Mouse (Mus musculus) embryo, embryonic 9.5 days (tissue): ENCODE data around the gene Irx3.

ENCODE experiments used
- DNase-seq: peaks from one replicate; pipeline ENCODE4 v3.0.0-alpha.2; 2017; ENCODE audit errors: extremely low spot score

The Irx3 gene

GRCm38 (mm10) chr8:91801839-91802238 lies at the start of gene Irx3:
Irx3 (minus strand) TSS chr8:91802067.
- peak; percentile 91 for DNase-seq

GRCm38 (mm10) chr8:91851359-91851758 lies 49.5 kb upstream of the Irx3 start:
- no peak for DNase-seq

DNA sequence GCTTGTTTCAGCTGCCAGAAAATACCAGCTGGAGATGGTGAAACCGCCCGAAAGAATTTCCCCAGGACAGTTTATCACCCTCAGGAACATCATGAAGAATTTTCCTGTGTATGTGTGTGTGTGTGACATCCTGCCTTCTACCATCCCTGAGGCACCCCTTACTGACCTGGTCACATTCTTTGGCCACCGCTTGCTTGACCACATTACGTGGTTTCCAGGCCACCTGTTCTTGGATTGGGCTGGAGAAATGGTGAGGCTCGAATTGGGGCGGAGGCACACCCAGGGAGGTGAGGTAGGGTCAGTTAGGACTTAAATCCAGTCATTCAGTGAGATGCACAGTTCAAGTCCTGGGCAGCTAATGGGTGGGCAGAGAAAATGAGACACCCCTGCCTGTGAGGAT lies 48.1 kb upstream of the Irx3 start:
- no peak for DNase-seq

GRCm38 (mm10) chr8:91849529-91849928 lies 47.7 kb upstream of the Irx3 start:
- DNase-seq, result no peak

GRCm38 (mm10) chr8:91845641-91846040 lies 43.8 kb upstream of the Irx3 start:
- no peak for DNase-seq

DNA sequence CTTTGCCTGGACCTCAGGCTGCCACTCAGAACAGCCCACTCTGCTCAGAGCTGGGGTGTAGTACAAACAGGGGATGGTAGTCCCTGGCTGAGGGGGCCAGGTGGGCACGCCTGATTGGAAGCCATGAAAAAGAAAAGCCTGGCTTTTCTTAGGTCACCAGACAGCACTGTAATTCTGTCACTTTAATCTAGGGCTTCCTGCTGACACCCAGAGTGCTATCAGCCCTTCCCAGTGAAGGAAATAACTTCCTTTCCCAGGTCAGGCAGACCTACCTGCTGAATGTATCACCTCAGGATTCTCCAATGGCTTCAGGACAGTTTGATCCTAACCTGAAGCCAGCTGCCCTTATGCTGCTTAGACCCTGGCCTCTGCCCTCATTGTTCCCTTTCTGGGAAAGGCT lies 35.3 kb upstream of the Irx3 start:
- no peak for DNase-seq

- DNase-seq, result no peak
These were observed 34.8 kb upstream of the Irx3 start for GRCm38 (mm10) chr8:91836685-91837084.

DNA sequence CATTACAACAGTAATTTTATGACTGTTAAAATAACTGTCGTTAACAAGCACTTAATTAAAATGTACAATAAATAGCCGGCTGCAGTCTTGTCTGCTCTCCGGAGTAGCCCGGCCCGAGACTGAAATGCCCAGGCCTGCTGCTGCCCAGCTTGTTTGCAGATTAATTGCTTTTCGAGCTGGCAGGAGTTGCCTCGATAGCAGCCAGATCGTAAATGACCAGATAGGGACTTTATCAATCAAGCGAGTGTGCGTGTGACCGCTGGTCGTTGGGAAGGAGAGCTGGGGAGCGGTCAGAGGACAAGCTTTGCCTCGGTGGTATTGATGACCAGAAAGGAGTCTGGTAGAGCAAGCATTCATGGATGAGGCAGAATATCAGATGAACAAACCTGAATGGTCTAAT lies 25.8 kb upstream of the Irx3 start:
- DNase-seq, result no peak

GRCm38 (mm10) chr8:91827192-91827591 lies 25.3 kb upstream of the Irx3 start:
- no peak for DNase-seq

- DNase-seq, result no peak
These were observed 21.5 kb upstream of the Irx3 start for GRCm38 (mm10) chr8:91823357-91823756.

DNA sequence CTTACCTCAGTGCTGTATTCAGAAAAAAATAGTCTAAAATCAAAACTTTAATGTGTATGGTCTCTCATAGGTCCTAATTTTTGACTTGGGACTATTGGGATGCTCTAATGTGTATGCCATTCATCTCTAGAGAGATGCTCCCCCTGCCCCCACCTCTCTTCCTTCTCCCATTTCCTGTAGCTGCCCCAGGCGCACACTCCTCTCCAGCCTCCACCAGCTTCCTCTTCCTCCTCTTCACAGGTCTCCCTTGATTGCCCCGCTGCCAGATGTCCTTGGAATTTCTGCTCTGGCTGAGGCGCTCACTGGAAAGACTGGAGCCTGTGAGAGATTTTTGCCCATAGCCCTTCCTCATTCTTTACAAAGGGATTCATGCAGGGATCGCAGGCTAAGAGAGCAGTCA lies 20.9 kb upstream of the Irx3 start:
- DNase-seq, result no peak

GRCm38 (mm10) chr8:91821976-91822375 lies 20.1 kb upstream of the Irx3 start:
- DNase-seq, result peak; percentile 33

- no peak for DNase-seq
These were observed 17.9 kb upstream of the Irx3 start for GRCm38 (mm10) chr8:91819778-91820177.

GRCm38 (mm10) chr8:91818784-91819183 lies 16.9 kb upstream of the Irx3 start:
- DNase-seq, result peak; percentile 80

DNA sequence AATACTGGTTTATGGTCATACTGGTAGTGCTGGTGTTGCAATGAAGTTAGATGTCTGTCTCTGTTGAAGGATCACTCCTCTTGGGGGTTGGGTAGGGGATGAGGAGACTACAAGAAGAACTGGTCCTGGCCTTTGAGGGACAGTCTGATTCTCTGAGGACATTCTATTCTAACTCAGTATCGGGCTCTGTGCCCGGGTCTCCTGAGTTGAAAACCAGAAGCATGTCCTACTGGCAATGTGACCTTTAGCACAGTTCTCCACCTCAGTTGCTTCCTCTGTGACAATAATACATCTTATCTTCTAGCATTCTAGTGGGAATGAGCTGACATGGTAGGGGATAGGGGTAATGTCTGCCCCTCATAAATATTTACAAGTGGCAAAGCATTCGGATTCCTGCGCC lies 12.2 kb upstream of the Irx3 start:
- DNase-seq, result no peak

DNA sequence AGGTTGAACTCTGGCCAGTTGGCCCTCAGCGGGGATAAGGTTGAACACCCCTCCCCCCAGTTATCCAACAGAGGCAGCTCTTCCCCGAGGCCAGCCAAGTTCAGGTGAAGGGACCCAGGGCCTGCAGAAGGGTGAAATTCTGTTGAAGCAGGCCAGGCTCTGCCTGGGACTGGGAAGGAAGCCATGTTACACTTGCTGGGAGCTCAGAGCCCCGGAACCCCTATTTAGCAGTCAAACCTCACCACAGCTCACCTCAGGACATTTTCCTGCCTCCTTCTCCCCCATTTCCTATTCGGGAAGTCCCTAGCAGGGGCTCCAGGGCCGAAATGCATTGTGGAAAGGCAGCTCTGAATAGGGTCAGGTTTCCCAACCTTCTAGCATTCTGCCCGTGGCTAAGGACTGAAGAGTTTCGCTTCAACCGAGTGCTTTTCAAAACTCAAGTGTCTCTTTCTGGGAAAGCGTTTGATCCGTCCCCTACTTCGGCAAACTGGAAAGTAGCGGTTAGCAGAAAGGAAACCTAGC lies 4.9 kb upstream of the Irx3 start:
- DNase-seq, result peak; percentile 56

- DNase-seq, result peak; percentile 59
These were observed 4.3 kb upstream of the Irx3 start for GRCm38 (mm10) chr8:91806084-91806719.

- peak; percentile 79 for DNase-seq
These were observed 3.4 kb upstream of the Irx3 start for GRCm38 (mm10) chr8:91805254-91805671.

DNA sequence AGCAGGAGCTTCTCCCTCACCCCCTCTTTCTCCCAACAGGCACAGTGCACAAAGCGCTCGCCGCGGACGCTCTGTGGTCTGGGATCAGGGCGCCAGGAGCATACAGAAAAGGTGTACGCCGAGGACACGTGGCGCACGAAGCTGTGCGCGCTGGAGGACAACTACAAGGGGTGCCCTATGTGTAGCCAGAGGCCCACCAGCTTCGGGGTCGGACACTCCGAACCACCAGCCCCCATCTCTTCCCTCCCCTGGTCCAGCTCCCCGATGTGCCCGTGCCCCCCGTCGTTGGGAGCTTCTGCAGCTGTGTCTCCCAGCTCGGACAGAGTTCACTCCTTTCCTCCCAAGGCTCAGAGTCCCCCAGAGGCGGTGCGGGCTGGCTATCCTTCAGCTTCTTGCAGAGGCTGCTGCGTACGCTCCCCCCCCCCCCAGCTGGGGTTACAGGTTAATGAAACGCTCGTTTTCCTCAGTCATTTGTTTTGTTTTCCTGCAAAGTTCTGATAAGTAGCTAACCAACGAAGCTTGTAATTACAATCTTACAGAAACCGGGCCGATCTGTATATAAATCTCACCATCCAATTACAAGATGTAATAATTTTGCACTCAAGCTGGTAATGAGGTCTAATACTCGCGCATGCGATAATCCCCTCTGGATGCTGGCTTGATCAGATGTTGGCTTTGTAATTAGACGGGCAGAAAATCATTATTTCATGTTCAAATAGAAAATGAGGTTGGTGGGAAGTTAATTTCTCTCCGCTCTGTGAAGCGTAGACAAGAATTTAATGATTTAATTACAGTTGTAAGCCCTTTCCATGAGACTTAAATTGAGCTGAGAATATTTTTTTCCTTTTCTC lies 2.8 kb upstream of the Irx3 start:
- peak; percentile 74 for DNase-seq

DNA sequence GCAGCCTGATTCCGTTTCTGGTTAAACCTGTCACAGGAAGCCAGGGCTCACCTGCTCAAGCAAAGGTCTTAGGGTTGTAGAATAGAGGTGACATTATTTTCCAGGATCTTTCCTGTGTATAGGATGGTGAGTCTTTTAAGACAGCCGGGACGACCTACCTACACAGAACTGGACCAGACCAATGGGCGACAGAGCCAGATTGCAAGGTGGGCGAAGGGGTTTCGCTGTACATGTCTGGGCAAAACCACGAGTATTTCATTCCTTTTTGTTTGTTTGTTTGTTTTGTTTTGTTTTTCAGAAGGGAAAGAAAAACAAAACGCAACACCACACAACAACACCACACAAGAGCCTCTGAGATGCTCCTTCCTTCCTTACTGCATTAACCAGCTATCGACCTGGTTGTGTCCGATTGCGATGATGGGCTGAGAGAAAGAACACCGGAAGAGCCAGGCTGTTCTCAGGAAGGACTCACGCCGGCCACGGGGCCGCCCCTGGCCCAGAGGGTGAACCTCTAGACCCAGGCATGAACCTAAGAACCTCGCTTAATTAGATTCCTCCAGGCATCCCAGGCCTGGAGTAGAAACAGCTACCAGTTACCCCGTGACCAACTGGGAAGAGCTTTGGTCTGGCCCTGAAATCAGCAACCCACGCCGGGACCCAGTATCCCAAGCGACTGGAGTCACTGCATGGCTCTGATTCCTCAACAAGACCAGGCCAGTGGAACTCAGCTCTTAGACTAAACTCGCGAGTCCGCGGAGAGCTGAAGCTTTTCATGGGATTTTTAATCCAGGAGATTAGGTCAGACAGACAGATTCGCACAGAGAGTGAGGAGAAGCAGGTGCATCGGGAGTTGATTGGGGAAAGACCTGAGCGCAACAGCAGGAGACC lies 1.9 kb upstream of the Irx3 start:
- DNase-seq, result no peak

DNA sequence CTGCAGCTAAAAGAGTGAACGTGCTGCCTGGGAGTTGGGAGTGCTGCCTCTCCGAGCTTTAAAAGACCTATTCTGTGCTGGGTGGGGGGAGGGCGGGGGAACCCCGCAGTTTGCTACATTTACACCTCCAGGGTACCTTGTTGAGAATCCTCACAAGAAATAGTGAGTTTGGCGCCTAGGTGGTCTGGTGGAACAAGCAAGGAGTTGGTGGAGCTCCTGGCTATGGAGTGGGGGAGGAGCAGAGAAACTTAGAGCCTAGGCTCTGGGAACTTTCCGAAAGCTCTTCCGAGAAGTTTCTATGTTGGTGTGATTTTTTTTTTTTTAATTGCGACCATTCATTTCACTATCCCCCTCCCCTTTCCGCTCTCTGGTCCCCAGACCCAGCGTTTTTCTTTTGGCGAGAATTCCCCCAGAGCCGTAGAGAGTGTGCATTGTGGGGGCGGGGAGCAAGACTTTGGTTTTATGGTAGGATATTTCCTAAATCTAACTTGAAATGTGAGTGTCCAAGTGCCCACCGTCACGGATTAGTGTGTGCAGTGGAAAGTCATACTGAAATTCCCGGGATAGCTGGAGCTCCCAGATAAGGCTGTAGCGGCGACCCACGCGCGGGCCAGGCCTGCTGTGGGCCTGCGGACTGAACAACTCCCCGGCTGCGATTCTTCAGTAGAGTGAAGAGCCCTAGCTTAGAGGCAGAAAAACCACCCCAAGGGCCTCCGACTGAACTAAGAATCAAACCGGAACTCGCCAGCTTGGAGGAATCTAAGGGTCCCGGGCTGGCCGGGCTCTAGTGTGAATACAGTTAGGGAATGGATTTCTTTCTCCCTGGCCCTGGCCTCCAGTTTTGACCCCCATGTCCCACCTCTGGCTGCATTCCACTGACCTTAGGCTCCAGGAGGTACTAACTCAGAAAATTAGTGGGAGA lies 795 bp upstream of the Irx3 start:
- DNase-seq, result peak; percentile 46
